Mouse (Mus musculus) MEL (cell line): ENCODE measurements around the gene Daam2. TPM values are rescaled to one million over a fixed set of nuclear protein-coding genes. Genes with fewer than 3 reads are reported as not detected.
A peak's percentile ranks its signal among the peaks of the same experiment; 100 is the strongest.

Experiments
- DNase-seq: peaks from one replicate; pipeline ENCODE4 v3.0.0; 2011; ENCODE audit warnings: low read depth, low spot score
- H3K27ac ChIP-seq: 2 replicates; pipeline ENCODE4 v1.5.1; 2012; ENCODE audit warnings: low read depth, mild to moderate bottlenecking, control low read depth, low read length, moderate library complexity; ENCODE audit not compliant: control insufficient read depth
- H3K27me3 ChIP-seq, 2 experiments: fragments of 150-350 bp in 1 of 2; sonication (generic) in 1 of 2; 2 replicates each; pipeline ENCODE4 v1.6.1; 2012; ENCODE audit warnings: low read length in 2 of 2, mild to moderate bottlenecking in 2 of 2, improper control_type of control experiment in 1 of 2, moderate library complexity in 1 of 2; ENCODE audit not compliant: insufficient read depth in 2 of 2, control insufficient read depth in 1 of 2
- H3K36me3 ChIP-seq, 2 experiments: 2 replicates each; pipeline ENCODE4 v1.6.1; 2012 to 2014; ENCODE audit warnings: low read length in 2 of 2, improper control_type of control experiment in 1 of 2, inconsistent platforms in 1 of 2, mild to moderate bottlenecking in 1 of 2; ENCODE audit not compliant: insufficient read depth in 2 of 2, control insufficient read depth in 1 of 2
- H3K4me1 ChIP-seq, 2 experiments: fragments of 150-350 bp in 1 of 2; sonication (generic) in 1 of 2; 2 replicates each; pipeline ENCODE4 v1.6.1; 2012; ENCODE audit warnings: low read length in 2 of 2, improper control_type of control experiment in 1 of 2, mild to moderate bottlenecking in 1 of 2; ENCODE audit not compliant: insufficient read depth in 2 of 2, control insufficient read depth in 1 of 2
- H3K4me3 ChIP-seq, 2 experiments: fragments of 150-350 bp in 1 of 2; sonication (generic) in 1 of 2; 2 replicates each; pipeline ENCODE4 v1.5.1; 2012; ENCODE audit warnings: low read depth in 2 of 2, low read length in 2 of 2, mild to moderate bottlenecking in 2 of 2, moderate library complexity in 2 of 2, control low read depth in 1 of 2, improper control_type of control experiment in 1 of 2; ENCODE audit not compliant: control insufficient read depth in 1 of 2, insufficient read depth in 1 of 2
- H3K79me2 ChIP-seq: 2 replicates; pipeline ENCODE4 v1.6.1; 2012; ENCODE audit warnings: mild to moderate bottlenecking, low read length, moderate library complexity; ENCODE audit not compliant: control insufficient read depth, poor library complexity, insufficient read depth
- H3K9ac ChIP-seq: 2 replicates; pipeline ENCODE4 v1.6.1; 2012; ENCODE audit warnings: low read depth, mild to moderate bottlenecking, control low read depth, low read length, moderate library complexity; ENCODE audit not compliant: control insufficient read depth, poor library complexity, severe bottlenecking
- H3K9me3 ChIP-seq: fragments of 150-350 bp; sonication (generic); replicated peaks from 2 replicates; pipeline ENCODE4 v1.6.1; 2012; ENCODE audit warnings: mild to moderate bottlenecking, low read length, improper control_type of control experiment, moderate library complexity; ENCODE audit not compliant: insufficient read depth
- CHD1 ChIP-seq: IDR thresholded peaks from 2 replicates; pipeline ENCODE4 v1.6.1; 2012; ENCODE audit warnings: low read depth, mild to moderate bottlenecking, inconsistent platforms, low read length, improper control_type of control experiment
- CHD2 ChIP-seq: IDR thresholded peaks from 2 replicates; pipeline ENCODE4 v1.6.1; 2011; ENCODE audit warnings: low read length, improper control_type of control experiment
- ELF1 ChIP-seq: IDR thresholded peaks from 2 replicates; pipeline ENCODE4 v1.6.1; 2014; ENCODE audit warnings: low read depth, mild to moderate bottlenecking, inconsistent platforms, low read length, improper control_type of control experiment, moderate library complexity
- EP300 ChIP-seq, 2 experiments: IDR thresholded peaks; 2 replicates each; pipeline ENCODE4 v1.6.1; 2011; ENCODE audit warnings: improper control_type of control experiment in 2 of 2, low read length in 2 of 2, low read depth in 1 of 2, mild to moderate bottlenecking in 1 of 2
- ETS1 ChIP-seq: IDR thresholded peaks from 2 replicates; pipeline ENCODE4 v1.6.1; 2012; ENCODE audit warnings: low read depth, mild to moderate bottlenecking, inconsistent platforms, low read length, improper control_type of control experiment, moderate library complexity
- GATA1 ChIP-seq: IDR thresholded peaks from 2 replicates; pipeline ENCODE4 v1.6.1; 2011; ENCODE audit warnings: low read depth, low read length, improper control_type of control experiment
- HCFC1 ChIP-seq: IDR thresholded peaks from 2 replicates; pipeline ENCODE4 v1.6.1; 2012; ENCODE audit warnings: low read depth, mild to moderate bottlenecking, inconsistent platforms, low read length, improper control_type of control experiment, moderate library complexity
- KAT2A ChIP-seq: conservative IDR thresholded peaks from 2 replicates; pipeline ENCODE4 v1.6.1; 2012; ENCODE audit warnings: low read depth, low read length, improper control_type of control experiment, inconsistent platforms
- MAFK ChIP-seq: IDR thresholded peaks from 2 replicates; pipeline ENCODE4 v1.6.1; 2011; ENCODE audit warnings: low read depth, mild to moderate bottlenecking, low read length, improper control_type of control experiment, borderline replicate concordance
- MAX ChIP-seq: IDR thresholded peaks from 2 replicates; pipeline ENCODE4 v1.6.1; 2011; ENCODE audit warnings: low read length, improper control_type of control experiment
- MAZ ChIP-seq: IDR thresholded peaks from 2 replicates; pipeline ENCODE4 v1.6.1; 2012; ENCODE audit warnings: low read depth, mild to moderate bottlenecking, inconsistent platforms, low read length, improper control_type of control experiment
- MEF2A ChIP-seq: IDR thresholded peaks from 2 replicates; pipeline ENCODE4 v1.6.1; 2014; ENCODE audit warnings: low read depth, mild to moderate bottlenecking, inconsistent platforms, low read length, improper control_type of control experiment; ENCODE audit not compliant: poor library complexity, insufficient replicate concordance, severe bottlenecking; ENCODE audit errors: extremely low read depth
- MXI1 ChIP-seq: IDR thresholded peaks from 2 replicates; pipeline ENCODE4 v1.6.1; 2011; ENCODE audit warnings: mild to moderate bottlenecking, low read depth, low read length, improper control_type of control experiment
- MYC ChIP-seq: IDR thresholded peaks from 2 replicates; pipeline ENCODE4 v1.6.1; 2011; ENCODE audit warnings: low read depth, mild to moderate bottlenecking, low read length, improper control_type of control experiment, moderate library complexity
- NELFE ChIP-seq: IDR thresholded peaks from 2 replicates; pipeline ENCODE4 v1.6.1; 2011; ENCODE audit warnings: low read depth, low read length, improper control_type of control experiment
- POLR2A ChIP-seq, 2 experiments: IDR thresholded peaks; 2 replicates each; pipeline ENCODE4 v1.6.1; 2011 to 2012; ENCODE audit warnings: low read length in 2 of 2, mild to moderate bottlenecking in 2 of 2, control low read depth in 1 of 2, improper control_type of control experiment in 1 of 2, low read depth in 1 of 2, moderate library complexity in 1 of 2; ENCODE audit not compliant: control insufficient read depth in 1 of 2, insufficient read depth in 1 of 2, poor library complexity in 1 of 2
- POLR2AphosphoS2 ChIP-seq: IDR thresholded peaks from 2 replicates; pipeline ENCODE4 v1.6.1; 2011; ENCODE audit warnings: low read length, improper control_type of control experiment
- POLR2AphosphoS5 ChIP-seq: IDR thresholded peaks from 2 replicates; pipeline ENCODE4 v1.6.1; 2012; ENCODE audit warnings: low read depth, borderline replicate concordance, mild to moderate bottlenecking, inconsistent platforms, low read length, moderate library complexity, mixed read lengths
- RAD21 ChIP-seq: IDR thresholded peaks from 2 replicates; pipeline ENCODE4 v1.6.1; 2011; ENCODE audit warnings: mild to moderate bottlenecking, low read depth, low read length, improper control_type of control experiment
- SIN3A ChIP-seq: IDR thresholded peaks from 2 replicates; pipeline ENCODE4 v1.6.1; 2012; ENCODE audit warnings: low read length, improper control_type of control experiment, inconsistent platforms
- SMC3 ChIP-seq: IDR thresholded peaks from 2 replicates; pipeline ENCODE4 v1.6.1; 2011; ENCODE audit warnings: low read depth, low read length, improper control_type of control experiment
- TAL1 ChIP-seq: IDR thresholded peaks from 2 replicates; pipeline ENCODE4 v1.6.1; 2012; ENCODE audit warnings: mild to moderate bottlenecking, inconsistent platforms, low read length, moderate library complexity, mixed read lengths
- TBP ChIP-seq: IDR thresholded peaks from 2 replicates; pipeline ENCODE4 v1.8.0; 2011; ENCODE audit warnings: low read depth, low read length, improper control_type of control experiment
- TCF12 ChIP-seq: IDR thresholded peaks from 2 replicates; pipeline ENCODE4 v1.6.1; 2014; ENCODE audit warnings: low read depth, mild to moderate bottlenecking, inconsistent platforms, low read length, improper control_type of control experiment, moderate library complexity
- UBTF ChIP-seq: IDR thresholded peaks from 2 replicates; pipeline ENCODE4 v1.6.1; 2012; ENCODE audit warnings: low read depth, mild to moderate bottlenecking, inconsistent platforms, low read length, improper control_type of control experiment, moderate library complexity, borderline replicate concordance; ENCODE audit not compliant: insufficient read depth
- ZMIZ1 ChIP-seq: IDR thresholded peaks from 2 replicates; pipeline ENCODE4 v1.6.1; 2012; ENCODE audit warnings: low read depth, mild to moderate bottlenecking, inconsistent platforms, low read length, improper control_type of control experiment, moderate library complexity
- ZNF384 ChIP-seq: IDR thresholded peaks from 2 replicates; pipeline ENCODE4 v1.6.1; 2012; ENCODE audit warnings: low read depth, mild to moderate bottlenecking, inconsistent platforms, low read length, improper control_type of control experiment
- polyA plus RNA-seq, 2 experiments: library from polyadenylated mRNA; stranded (reverse) in 1 of 2; unstranded in 1 of 2; fragments of >175 nt in 1 of 2; fragments of >200 nt in 1 of 2; gene quantifications; 2 replicates each; pipeline versions ENCODE4 v1.2.1 to v1.2.4; 2012; ENCODE audit warnings: low replicate concordance in 2 of 2, low read depth in 1 of 2; ENCODE audit not compliant: insufficient read length in 2 of 2, insufficient read depth in 1 of 2, missing spikeins in 1 of 2
- total RNA-seq: library from RNA; depleted of rRNA; stranded (reverse); fragments of 300-350 nt; gene quantifications from 2 replicates; pipeline ENCODE4 v1.2.3, GENCODE M21; 2012

Gene Daam2
- total and polyA plus RNA-seq, 3 experiments = 0.04 to 0.28 TPM; not detected in 1

DNA sequence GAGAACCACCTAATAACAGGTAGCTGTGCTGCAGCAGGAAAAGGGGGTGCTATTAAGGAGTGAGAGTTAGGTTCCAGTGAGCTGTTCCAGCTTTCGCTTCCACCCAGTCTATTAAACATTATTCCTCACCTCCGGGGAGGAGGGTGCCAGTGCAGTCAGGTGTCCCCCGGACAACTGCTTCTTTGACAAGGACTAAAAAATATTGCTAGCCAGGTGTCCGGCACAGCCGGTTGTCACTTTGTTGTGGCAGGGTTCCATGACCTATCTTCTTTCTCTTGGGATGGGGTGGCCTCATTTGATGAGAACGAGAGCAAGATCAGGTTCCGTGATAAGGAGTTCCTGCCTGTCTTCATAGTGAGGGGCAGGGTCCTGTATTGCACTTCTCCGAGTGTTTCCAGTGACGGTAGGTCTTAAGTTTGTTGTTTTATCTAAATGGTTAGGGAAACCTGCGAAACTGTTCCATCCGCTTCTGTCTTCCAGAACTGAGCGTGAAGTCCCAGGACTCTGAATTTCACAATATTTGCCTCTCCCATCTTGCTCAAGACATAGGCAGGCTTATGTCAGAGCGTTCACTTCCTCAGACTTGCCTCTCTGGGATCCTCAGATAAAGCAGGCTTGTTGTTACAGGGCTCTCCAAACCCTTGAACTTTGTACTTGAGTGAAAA is 135.3 kb downstream of the Daam2 start:
- peak overlapping the region; percentile 87 for H3K27ac ChIP-seq
- peaks cover 0 to 12% of the 10 kb centered on the region in 2 experiments; a peak in 2 of 4 replicates for H3K36me3 ChIP-seq
- H3K27me3 ChIP-seq = no peaks in the 10 kb centered on the region
- H3K79me2 ChIP-seq = peaks cover 5% of the 10 kb centered on the region
- H3K9me3 ChIP-seq = no peaks in the 10 kb centered on the region
- TF ChIP-seq ZMIZ1 (no peak), GATA1 (peak; percentile 75), POLR2AphosphoS2 (0 out of 2 replicates have a peak, but pooled peaks have one; percentile 26), ZNF384 (no peak), SIN3A (peak; percentile 27), TAL1 (peak; percentile 79), MXI1 (peak; percentile 46; the same call in 1 of the 2 replicates), EP300 (IDR thresholded peaks at IDR 0.05; ENCODE audit: low read depth in 1 of 2, low read length in 2 of 2) (peak; percentile 42 to 52; a peak in 2 of 4 replicates), ETS1 (peak; percentile 23; the same call in 1 of the 2 replicates)
- TF ChIP-seq, all 39 proteins: peak for 7
- Histone ChIP-seq H3K4me3 (peak overlapping the region; percentile 80 to 98), H3K9ac (peak overlapping the region; percentile 97), H3K4me1 (peaks cover 8 to 29% of the 10 kb centered on the region in 2 experiments; a peak in 3 of 4 replicates)
- peak; percentile 84 for DNase-seq

- Histone ChIP-seq H3K9me3 (no peaks in the 10 kb centered on the region), H3K79me2 (peaks cover 5% of the 10 kb centered on the region), H3K27ac (peak within 1 kb of the TSS; percentile 87), H3K9ac (peak within 1 kb of the TSS; percentile 97), H3K27me3 (no peaks in the 10 kb centered on the region), H3K4me3 (peak within 1 kb of the TSS; percentile 80 to 98), H3K4me1 (peaks cover 8 to 27% of the 10 kb centered on the region in 2 experiments; a peak in 3 of 4 replicates), H3K36me3 (peaks cover 0 to 12% of the 10 kb centered on the region in 2 experiments; a peak in 2 of 4 replicates)
- TF ChIP-seq ZMIZ1 = peak; percentile 77; the same call in 1 of the 2 replicates
- TF ChIP-seq NELFE = peak; percentile 85
- TF ChIP-seq SMC3 = no peak
- no peak for TF ChIP-seq RAD21
- TF ChIP-seq MAFK = no peak
- TF ChIP-seq POLR2AphosphoS5 = no peak
- peak; percentile 83 for TF ChIP-seq KAT2A
- peak; percentile 81 for TF ChIP-seq MAX
- no peak for TF ChIP-seq UBTF
- TF ChIP-seq ELF1 = peak; percentile 80
- TF ChIP-seq SIN3A = peak; percentile 82
- peak; percentile 81 to 87; a peak in 3 of 4 replicates for TF ChIP-seq POLR2A (IDR thresholded peaks at IDR 0.05; ENCODE audit: control insufficient read depth in 1 of 2, insufficient read depth in 1 of 2, low read depth in 1 of 2, low read length in 2 of 2, poor library complexity in 1 of 2)
- peak; percentile 92 for TF ChIP-seq MXI1
- peak; percentile 54; the same call in 1 of the 2 replicates for TF ChIP-seq MYC
- TF ChIP-seq POLR2AphosphoS2 = peak; percentile 69
- TF ChIP-seq CHD2 = no peak
- peak; percentile 76 for TF ChIP-seq TBP
- no peak for TF ChIP-seq CHD1
- peak; percentile 80 for TF ChIP-seq TCF12
- peak; percentile 41; the same call in 1 of the 2 replicates for TF ChIP-seq MAZ
- no peak for TF ChIP-seq ZNF384
- TF ChIP-seq MEF2A = no peak
- TF ChIP-seq HCFC1 = peak; percentile 96
- peak; percentile 97 for DNase-seq
Observed at GRCm38 (mm10) chr17:49428239-49428688, 135.9 kb downstream of the Daam2 start, which contains the start of gene Mocs1. Mocs1 (plus strand) TSS chr17:49428362.
